Mouse (Mus musculus) mesoderm, embryonic 11.5 days (tissue): ENCODE measurements at regions not wholly inside any gene's neighbourhood (a gene's known extent, or its start where the extent isn't known, plus 50 kb on each side); places are given as distances from the start of the nearest gene placed in this dataset.

Experiments
- DNase-seq: peaks from one replicate; pipeline ENCODE4 v3.0.0-alpha.2; 2012; ENCODE audit warnings: low read depth, low spot score

DNA sequence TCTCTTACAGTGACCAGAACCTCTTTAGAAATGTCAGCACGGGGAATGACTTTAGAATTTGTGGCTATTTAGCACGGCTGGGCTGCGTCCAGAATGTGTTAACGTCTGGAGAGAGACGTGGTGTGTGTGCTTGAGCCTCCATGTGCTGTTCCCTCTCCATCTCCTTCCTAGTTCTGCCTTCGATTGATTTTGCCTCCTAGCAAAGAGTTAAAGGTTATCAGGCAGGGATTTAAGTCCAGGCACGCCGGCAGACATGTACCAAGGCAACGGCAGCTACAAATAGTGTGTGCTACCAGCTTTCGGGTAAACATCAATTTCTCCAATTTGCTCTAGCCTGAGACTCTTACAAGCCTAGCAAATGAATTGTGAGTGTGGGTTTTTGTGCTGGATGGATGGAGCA lies 285.7 kb downstream of the Icos start:
- no peak for DNase-seq

DNA sequence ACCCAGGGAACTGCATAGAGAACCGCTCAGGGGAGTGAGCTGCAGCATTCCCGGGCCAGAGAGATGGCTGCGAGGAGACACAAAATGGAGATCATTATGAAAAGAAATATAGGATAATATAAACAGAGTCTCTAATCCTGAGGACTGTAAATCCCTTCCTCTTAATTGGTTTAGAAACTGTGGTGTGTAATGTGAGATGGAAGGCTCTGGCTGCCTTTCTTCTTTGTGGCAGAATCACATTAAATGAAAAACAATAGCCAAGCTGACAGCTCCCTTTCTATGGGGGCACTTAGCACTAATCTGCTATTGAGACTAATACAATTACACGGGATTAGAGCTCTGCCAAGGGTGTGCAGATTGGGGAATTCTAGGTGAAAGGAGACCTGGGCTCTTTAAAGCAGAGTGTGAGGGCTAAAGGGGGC lies 288.0 kb downstream of the Icos start:
- DNase-seq = no peak

DNA sequence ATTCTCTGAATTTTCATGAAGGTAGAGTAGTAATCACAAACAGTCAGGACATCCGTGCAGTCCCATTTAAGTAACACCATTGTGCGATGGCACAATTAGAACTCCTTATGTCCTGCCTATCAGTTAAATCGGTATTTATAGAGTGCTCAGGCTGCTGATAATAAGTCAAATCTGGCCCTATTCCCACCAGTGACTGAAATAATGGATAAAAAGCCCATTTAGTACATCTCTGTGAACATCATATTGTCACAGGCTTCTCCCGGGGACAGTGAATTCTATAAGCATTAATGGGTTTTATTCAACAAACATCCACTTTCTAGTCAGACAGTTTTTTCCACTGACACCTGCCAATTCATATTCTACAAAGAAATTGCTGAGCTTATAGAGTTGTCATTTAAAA lies 296.1 kb downstream of the Icos start:
- DNase-seq = no peak

DNA sequence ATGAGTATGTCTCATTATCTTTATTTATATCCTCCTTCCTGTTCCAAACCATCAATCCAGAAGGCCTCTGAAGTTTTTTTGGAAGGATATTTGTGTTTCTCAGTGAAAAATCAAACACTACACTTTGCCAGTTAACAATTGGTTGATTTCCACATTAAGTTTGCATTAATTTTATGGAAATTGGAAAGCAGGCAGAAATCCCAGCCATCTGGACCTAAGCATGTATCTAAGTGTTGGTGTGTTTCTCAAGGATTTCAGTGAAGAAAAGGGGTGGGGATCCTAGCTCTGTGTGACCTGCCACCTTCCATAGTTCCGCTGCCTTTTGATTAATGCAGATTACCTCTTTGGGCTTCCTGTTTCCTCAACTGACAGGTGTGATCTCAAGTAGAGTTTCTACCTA lies 296.5 kb downstream of the Icos start:
- no peak for DNase-seq

DNA sequence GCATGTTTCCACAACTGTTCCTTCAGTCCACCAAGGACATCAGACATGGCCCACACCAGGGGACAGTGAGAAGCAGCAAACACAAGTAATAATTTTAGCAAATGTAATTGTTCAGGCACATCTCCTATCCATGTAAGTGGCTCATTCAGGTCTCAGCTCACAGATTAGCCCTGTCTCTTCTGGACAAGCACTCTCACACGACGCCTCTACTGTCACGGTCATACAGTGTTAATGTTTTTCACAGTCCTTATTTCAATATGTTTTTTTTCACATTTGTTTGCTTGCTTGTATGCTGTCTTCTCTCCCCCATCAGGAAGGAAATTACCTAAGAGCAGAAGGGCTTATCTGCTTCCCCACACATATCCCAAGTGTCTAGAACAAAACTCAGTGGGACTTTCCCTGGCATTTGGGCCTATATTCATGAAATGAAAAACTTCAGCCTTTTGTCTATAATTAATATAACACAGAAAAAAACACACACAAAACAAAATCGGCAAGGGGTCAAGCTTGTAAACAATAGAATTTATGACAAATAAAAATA lies 299.5 kb downstream of the Icos start:
- DNase-seq = no peak

DNA sequence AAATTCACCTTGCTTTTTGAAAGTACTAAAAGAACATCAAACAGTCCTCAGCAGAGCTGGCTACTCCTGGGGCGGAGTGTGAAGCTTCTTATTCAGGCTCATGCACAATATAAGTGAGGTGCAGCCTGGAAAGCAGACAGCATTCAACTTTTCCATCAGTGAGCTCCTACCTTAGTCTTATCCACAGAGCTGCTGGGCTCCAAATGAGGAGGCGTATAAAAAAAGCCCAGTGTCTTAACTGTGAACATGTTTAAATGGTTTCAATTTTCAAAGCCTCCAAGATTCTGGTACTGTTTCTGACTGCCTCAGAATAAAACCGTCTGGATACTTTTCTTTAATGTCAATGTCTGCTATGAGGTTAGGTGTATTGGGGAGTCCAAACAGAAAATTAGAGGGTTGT lies 310.5 kb downstream of the Icos start:
- no peak for DNase-seq

DNA sequence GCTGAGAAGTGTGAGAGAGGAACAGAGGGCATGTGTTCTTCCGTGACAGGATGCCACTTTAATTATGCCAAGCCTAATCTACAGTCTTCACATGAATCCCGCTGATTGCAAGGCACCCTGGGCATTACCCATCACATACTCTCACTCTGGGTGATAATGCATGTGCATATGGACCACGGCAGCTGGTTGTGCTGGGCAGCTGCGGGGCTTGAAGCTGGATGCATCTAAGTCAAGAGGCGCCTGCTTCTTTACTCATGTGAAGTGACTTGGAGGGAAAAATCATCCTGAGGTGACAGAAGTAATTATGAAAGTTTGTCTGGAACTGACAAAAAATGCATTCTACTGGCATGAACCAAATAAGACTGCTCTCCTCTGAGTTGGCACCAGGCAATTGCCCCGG lies 311.2 kb downstream of the Icos start:
- DNase-seq = no peak

DNA sequence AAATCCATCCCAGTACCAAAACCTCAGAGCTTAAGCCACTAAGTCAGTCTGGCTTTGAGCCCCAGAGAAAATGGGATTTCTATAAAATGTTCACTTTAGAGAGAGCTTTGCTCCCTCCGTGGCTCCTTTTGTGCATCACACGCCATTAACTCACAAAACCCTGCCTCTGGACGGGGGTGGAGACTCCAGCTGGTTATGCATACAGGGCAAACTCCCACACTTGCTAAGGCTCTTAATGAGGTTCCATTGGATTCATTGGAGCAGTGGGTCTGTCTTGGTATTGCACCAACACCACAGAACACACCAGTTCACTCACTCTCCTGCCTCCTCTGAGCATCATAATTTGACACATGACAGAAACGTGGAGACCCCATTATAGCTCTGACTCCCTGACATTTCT lies 311.8 kb downstream of the Icos start:
- no peak for DNase-seq

DNA sequence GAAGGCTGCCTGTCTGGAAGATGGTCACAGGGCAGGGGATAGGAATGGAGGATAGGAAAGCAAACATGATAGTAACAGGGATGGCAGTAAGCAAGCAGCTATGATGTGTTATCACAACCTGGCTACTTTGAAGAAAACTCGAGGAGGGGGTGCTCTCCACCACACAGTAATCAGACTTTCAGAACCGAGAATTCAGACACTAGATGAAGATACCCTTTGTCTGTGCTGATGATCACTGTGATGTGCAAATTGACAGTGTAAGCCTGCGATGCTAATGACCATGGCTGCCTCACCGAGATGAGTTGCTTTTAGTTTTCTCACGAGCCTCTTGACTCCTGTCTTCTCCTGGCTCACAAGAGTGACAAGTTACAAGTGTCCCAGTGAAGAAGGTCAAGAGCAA lies 315.4 kb downstream of the Icos start:
- no peak for DNase-seq

DNA sequence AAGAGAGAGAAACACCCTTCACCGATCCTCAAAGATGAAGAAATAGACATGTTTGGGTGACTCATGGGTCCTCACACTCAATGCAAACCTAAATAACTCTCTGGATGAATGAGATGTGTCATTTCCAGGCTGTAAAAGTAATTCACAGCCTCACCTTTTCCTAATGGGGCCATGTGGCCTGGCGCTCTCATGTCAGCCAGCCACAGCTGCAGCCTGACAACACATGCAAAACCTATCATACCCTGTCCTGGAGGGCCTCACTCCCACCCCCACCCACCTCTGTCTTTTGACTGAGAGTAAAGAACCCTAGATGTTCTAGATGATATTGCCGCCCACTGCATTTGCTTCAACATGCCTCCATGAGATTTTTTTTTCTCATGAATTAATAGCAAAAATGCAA lies 317.5 kb downstream of the Icos start:
- peak; percentile 23 for DNase-seq

DNA sequence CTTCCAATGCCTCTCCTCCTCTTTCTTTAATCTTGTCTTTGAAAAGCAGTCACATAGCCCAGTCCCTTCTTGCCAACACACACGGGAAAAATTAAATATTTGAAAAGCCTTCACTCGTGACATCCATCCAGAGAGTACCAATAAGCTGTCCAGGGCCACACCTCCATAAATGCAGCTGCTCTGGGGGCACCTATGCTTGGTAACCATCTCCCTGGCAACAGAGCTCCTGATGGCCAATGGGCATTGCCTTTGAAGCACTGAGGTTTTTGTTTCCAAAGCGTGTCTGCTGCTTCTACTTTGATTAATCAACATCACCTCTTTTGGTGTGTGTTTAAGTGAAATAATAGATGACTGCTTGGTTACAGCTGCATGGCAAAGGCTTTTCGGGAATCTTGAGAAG lies 319.1 kb downstream of the Icos start:
- no peak for DNase-seq

DNA sequence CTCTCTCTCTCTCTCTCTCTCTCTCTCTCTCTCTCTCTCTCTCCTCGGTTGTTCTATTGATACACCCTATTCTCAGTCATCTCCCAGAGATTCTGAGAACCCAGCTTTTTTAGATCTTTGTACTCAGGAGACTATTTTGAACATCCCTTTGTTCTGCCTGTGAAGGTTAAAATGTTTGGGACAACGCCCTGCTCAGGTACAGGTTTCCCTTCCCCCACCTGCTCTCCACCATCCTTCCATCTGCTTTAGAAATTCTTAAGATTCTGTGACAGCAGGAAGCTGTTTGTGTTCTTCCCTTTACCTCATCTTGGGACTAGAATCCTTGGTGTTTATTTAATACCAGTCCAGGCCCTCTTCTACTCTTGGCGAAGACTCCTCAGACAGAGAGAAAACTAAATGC lies 319.6 kb downstream of the Icos start:
- no peak for DNase-seq

DNA sequence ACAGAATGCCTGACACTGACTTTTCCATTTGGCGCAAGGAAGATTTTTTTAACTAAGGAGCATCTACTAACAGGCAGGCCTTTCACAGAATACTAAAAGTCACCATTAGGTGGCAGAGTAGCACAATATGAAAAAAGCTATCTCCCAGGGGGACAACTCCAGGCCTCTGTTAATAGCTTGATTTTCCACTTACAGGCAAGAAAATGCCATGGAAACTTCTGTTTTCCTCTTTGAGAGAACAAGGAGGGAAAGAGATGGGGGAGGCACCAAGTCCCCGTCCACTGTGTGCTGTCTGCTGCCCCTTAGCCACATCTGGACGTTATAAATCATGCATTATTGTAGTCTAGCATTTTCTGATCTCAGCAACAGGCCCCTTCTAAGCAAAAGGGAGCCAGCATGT lies 320.3 kb downstream of the Icos start:
- DNase-seq = peak; percentile 88

DNA sequence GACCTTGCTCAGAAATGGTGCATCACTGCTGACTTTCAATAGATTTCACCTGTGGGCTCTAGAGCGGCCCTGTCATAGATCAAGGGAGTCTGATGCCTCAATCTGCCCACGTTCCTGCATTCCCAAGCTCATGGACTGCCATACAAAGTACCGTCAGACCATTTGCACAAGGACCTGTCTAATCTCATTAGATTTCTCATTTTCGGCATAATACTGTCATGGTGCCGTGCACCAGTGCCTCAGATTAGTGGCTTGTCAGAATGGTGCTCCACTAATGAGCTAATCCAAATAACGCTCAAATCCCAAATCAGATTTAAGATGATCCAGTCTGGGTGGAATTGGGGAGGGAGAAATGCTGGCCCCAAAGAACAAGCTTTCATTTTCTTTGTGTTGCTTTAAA lies 321.1 kb downstream of the Icos start:
- no peak for DNase-seq

DNA sequence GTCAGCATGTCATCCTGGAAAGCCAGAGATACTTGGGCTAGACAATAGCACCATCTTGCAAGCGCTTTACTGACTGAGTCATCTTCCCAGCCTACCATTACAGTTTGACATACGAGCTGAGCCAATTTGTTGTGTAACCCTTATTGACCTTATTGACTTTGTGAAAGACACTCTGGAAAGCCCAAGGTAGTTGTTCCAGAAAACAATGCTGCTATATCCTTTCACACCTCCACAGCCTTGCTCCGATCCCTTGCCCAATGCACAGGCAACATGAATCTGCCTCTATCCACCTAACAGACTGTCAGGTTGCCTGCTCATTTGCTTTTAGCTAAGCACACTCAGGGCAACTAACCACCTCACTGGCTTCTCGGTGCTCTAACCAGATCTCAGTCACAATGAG lies 322.8 kb downstream of the Icos start:
- no peak for DNase-seq

DNA sequence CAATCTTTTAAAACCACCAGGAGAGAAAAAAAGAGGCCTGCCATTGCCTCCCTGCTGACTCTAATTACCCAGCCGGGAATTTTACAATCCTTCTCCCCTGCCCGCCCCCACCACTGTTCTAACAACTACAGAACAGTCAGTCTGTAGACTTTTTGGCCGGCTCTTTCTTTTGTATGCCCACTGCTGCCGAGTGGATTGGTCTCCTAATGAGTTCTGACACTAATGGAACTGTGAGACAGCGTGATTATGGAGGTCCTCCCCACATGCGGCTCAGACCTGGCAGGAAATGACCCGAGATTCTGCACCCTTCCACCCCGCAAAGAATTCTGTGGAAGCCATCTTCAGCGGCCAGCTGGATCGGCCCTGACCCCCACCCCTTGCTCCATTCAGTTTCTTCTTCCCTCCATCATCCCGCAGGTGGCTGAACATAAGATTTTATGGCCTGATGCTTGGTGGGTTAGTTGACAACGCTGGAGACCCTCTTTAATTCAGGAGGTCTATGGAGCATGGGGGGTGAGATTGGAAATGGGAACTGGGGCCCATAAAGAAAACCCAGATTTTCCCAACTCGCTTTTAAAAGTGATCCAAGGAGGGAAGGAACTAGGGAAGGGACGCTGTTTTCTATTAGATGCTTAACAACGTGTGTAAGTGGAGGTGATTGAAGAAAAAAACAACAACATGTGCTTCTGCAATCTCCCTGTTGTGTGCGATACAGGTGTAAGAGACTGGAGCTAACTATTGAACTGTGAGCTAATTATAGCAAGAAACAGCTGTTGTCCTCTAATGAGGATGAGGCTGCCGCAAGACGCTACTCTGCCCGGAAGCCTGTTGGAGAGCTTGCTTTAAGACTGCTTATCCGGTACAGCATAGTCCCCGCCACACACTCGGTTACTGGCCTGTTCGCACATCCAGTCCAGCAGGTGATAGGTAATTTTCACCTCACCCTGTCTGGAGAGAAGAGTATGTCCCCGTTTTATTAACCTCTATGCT lies 323.6 kb downstream of the Icos start:
- DNase-seq = peak; percentile 28

DNA sequence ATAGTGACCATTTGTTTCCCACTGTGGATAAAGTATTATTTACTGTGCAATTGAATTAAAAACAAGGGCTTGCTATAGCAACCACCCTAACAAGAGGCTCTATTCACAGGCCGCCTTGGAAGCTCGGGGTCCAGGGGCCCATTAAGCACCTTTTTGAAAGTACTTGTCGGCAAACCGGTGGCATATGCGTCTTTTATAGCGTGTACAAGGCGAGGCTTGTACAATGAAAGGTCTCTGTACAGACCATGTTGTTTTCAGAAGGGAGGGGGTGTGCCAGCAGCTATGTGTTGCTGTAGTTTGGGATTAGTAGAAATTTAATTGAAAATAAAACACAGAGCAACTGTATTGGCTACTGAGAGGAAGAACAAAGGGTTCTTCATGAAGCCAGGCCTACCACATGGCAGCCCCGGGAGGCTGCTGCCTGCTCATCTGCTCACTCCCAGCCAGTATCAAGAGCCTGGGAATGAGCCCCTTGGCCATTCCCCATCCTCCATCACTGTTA lies 324.9 kb downstream of the Icos start:
- peak; percentile 55 for DNase-seq

DNA sequence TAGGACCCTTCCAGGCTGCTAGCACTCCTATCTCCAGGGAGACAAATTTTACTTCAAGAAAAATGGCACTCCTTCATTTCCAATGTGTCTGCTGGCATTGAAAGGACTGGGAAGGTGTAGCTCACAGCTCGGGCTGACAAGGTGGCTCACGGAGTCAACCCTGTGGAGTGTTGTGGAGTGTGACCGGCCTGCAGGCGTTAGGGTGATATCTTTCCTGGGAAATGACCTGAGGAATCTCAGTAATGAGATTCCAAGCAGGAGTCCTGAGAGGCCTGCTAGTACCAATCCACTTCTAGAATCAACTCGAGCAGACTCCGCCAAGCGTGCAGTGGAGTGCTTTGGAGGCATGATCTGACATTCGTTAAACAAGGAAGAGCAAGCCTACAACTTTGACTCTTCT lies 328.6 kb downstream of the Icos start:
- no peak for DNase-seq

DNA sequence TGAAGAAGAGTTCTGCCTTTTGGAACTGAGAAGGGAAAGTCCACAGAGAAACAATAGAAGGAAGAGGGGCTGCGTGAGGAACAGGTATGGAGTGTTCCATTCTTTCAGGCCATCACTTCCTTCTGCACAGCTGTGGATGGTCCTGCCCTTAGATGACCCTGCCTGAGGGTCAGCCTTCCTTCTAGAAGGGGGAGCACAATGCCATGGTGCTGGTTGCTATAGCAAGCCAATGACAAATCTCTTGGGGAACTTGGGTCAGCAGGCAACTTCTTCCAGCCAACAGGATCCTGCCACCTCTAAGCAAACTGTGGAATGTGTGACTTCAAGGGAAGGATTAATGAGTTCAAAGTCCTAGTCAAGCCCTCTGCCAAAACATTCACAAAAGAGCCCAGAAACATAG lies 329.1 kb upstream of the Pard3b start:
- no peak for DNase-seq

DNA sequence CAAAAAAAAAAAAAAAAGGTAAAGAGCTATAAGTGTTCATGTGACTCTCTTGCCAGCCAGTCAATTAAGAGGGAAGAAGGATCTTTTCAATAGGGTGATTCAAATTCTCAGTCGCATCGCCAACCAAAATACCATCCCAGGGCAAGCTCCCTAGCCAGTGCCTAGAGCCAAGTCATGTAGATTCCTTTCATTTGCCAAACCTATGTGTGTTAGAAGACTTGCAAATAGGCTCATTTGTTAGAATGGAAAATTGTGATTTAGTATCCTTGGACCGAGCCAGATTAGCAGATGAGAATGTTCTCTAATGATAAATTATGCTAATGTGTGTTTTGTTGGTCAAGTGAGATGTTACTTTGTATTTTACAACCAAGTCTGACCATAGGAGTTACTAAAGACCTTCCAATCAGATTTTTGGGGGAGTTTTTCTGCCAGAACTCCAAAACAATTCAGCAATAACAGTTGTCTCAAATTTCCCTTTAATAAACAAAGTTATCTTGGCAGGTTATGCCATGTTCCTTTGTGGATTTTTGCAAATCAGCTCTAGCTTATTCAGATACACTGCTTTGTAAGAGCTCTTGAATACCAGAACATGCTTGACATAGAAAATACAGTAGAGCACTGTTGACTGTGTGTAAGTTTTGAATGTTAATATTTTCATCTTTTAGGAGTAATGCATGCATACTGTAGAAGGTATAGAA lies 328.4 kb upstream of the Pard3b start:
- DNase-seq = no peak

DNA sequence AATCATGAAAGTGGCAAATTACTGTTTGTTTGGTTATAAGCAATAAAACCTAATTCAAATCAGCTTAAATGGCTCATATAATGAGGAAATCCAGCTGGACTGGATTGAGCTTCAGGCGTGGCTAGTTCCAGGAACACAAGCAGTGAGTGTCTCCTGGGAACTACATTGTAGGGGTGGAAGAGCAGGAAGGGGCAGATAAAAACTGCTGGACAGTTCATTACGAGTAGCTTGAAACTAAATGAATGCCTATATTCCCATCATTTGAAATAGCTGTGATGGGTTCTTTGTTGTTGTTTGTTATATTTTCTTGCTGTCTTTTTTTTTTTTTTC lies 327.9 kb upstream of the Pard3b start:
- no peak for DNase-seq

DNA sequence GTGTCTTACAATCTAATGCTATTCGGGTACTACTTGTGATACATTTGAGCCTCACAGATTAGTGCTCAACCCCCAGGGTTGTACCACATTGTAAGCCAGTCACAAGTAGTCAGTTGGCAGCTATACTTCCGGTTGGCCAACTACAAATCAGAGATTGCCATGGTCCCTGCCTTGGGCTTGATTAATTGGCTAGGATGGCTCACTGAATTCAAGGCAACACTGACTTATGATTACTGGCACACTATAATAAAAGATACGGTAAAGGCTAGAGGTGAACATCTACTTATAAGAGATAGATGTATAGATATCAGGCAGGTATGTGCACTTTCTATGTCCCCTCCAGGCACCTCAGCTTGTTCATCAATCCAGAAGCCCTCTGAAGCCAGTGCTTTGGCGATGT lies 325.4 kb upstream of the Pard3b start:
- no peak for DNase-seq

DNA sequence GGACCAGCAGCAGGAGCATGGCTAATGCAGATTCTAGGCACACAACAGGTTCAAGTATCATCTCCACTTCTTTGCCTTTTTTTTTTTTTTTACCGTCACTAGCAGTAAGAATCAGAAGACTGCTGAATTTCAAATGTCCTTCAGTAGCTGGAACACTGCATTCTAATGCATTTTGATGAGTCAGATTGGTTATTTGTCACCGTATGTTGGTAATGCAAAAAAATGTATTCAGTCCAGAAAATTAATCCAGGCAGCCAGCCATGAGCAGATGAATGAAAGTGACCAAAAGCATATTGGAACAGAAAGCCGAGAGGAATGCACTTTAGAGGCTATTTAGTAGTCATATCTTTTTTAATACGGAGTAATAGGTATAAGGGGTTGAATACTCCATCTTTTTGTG lies 322.4 kb upstream of the Pard3b start:
- DNase-seq = no peak
